Comparison of ENCODE assay signal across 25 mouse cellular contexts in genomic region chr17:44722103-44722792, GRCm38 (mm10). TPM values are rescaled to one million over a fixed set of nuclear protein-coding genes. Genes with fewer than 3 reads are reported as not detected.
DNase-seq lines count a peak whose midpoint lies in the region; ATAC-seq and TF ChIP-seq lines count a peak whose summit lies in the region.
"Had no signal": no experiment of that assay in that cellular context is flagged by ENCODE, and none has a peak within 500 bp of the region (broad histone marks: within the 10 kb centered on the region; RNA-seq: fewer than 3 reads in every experiment).

No protein-coding gene starts in this region.

- H3K9ac ChIP-seq in lung, embryonic 14.5 days = no peak overlapping the region
- H3K9ac ChIP-seq in lung, postnatal 0 days (replicated peaks; ENCODE audit: low read depth) = no peak overlapping the region
- no peak overlapping the region for H3K9ac ChIP-seq in CH12.LX (ENCODE audit: insufficient read depth, low read depth)
- H3K9ac ChIP-seq: embryonic facial prominence, embryonic 15.5 days; forebrain, embryonic 15.5 days; heart, embryonic 15.5 days; hindbrain, embryonic 14.5 days had no signal

- no peak overlapping the region for H3K27ac ChIP-seq in lung, embryonic 14.5 days (ENCODE audit: low read depth)
- no peak overlapping the region for H3K27ac ChIP-seq in lung, postnatal 0 days (ENCODE audit: low read length)
- H3K27ac ChIP-seq in CH12.LX (ENCODE audit: insufficient read depth, low read depth) = no peak overlapping the region
- peak overlapping the region; percentile 18 for H3K27ac ChIP-seq in bone marrow macrophage, adult 2 months (ENCODE audit: insufficient read depth, low read depth, low read length)
- H3K27ac ChIP-seq: embryonic facial prominence, embryonic 15.5 days; forebrain, embryonic 10.5 days; forebrain, embryonic 15.5 days; heart, adult 2 months; heart, embryonic 15.5 days; hindbrain, embryonic 10.5 days; hindbrain, embryonic 14.5 days had no signal

- dilution Hi-C loops in CH12.LX (cut with MboI; ENCODE audit: extremely low pct_ligation_motif_present, extremely low pct_unique_long_range_greater_than_20kb, low sequenced_read_pairs) = no loop called here

- TF ChIP-seq POLR2A in CH12.LX (IDR thresholded peaks at IDR 0.05; ENCODE audit: low read depth, low read length) = no peak
- TF ChIP-seq POLR2A in bone marrow macrophage, adult 2 months (IDR thresholded peaks at IDR 0.05; ENCODE audit: borderline replicate concordance, low read depth, low read length) = no peak

- no peak overlapping the region for H3K4me3 ChIP-seq in lung, embryonic 14.5 days (ENCODE audit: low read depth, low read length)
- H3K4me3 ChIP-seq in lung, postnatal 0 days (ENCODE audit: low read depth, low read length) = no peak overlapping the region
- H3K4me3 ChIP-seq in CH12.LX (replicated peaks in 1 of 3; ENCODE audit: low read depth in 2 of 3, low read length in 2 of 3, poor library complexity in 1 of 3) = no peak overlapping the region
- H3K4me3 ChIP-seq in bone marrow macrophage, adult 2 months (ENCODE audit: insufficient read depth, low read length) = no peak overlapping the region
- H3K4me3 ChIP-seq: embryonic facial prominence, embryonic 15.5 days; erythroblast, embryonic 14.5 days; forebrain, embryonic 10.5 days; forebrain, embryonic 15.5 days; heart, adult 2 months; heart, embryonic 15.5 days; hindbrain, embryonic 10.5 days had no signal

- DNase-seq in lung, embryonic 14.5 days = peak; percentile 70
- no peak for DNase-seq in lung, postnatal 0 days (ENCODE audit: low spot score)
- peak; percentile 24 for DNase-seq in CH12.LX (ENCODE audit: extremely low read depth)
- DNase-seq in induced T-regulatory cell, adult 2 months (ENCODE audit: low read depth) = peak; percentile 46
- no peak for DNase-seq in spleen, adult 18-20 months
- DNase-seq: adrenal gland, postnatal 14 days; B cell, adult 2 months; cerebellum, adult 18-20 months; cerebellum, postnatal 10 days; gastrocnemius, postnatal 10 days; heart, adult 2 months had no signal

- peaks cover 11% of the 10 kb centered on the region; the same call in 1 of the 2 replicates for H3K4me1 ChIP-seq in lung, embryonic 14.5 days (ENCODE audit: insufficient read depth)
- no peaks in the 10 kb centered on the region for H3K4me1 ChIP-seq in lung, postnatal 0 days (ENCODE audit: insufficient read depth, low read depth, low read length)
- H3K4me1 ChIP-seq in CH12.LX (ENCODE audit: control insufficient read depth in 1 of 2, insufficient read depth in 2 of 2) = peaks cover 0 to 5% of the 10 kb centered on the region in 2 experiments; a peak in 2 of 4 replicates
- peaks cover 26% of the 10 kb centered on the region for H3K4me1 ChIP-seq in bone marrow macrophage, adult 2 months (ENCODE audit: control insufficient read depth, insufficient read depth, low read length)
- H3K4me1 ChIP-seq: forebrain, embryonic 15.5 days had no signal

- no peaks in the 10 kb centered on the region for H3K79me2 ChIP-seq in CH12.LX (replicated peaks; ENCODE audit: control insufficient read depth, extremely low read depth, insufficient read depth, poor library complexity, severe bottlenecking)

- ATAC-seq in lung, embryonic 14.5 days (ENCODE audit: insufficient read depth) = peak; percentile 65; the same call in 1 of the 2 replicates
- ATAC-seq in lung, postnatal 0 days = no peak
- ATAC-seq in megakaryocyte-erythroid progenitor cell, adult 5-6 weeks (replicated peaks; ENCODE audit: low FRiP score, low TSS enrichment, poor library complexity, severe bottlenecking) = no peak
- ATAC-seq: activated CD4-positive, CD25-positive, alpha-beta regulatory T cell, adult 4 months; CD4-positive, CD25-positive, alpha-beta regulatory T cell, adult 4 months; forebrain, embryonic 15.5 days; intestine, embryonic 16.5 days; Patski had no signal

- in situ Hi-C loops in CH12.LX (cut with MboI; ENCODE audit: low pct_ligation_motif_present, low pct_unique_long_range_greater_than_20kb, low sequenced_read_pairs) = no loop called here

- TF ChIP-seq EP300 in lung, postnatal 0 days (IDR thresholded peaks at IDR 0.05) = no peak
- TF ChIP-seq EP300 in CH12.LX (IDR thresholded peaks at IDR 0.05; ENCODE audit: low read length) = no peak

- H3K27me3 ChIP-seq in lung, embryonic 14.5 days (ENCODE audit: insufficient read depth, low read length) = no peaks in the 10 kb centered on the region
- no peaks in the 10 kb centered on the region for H3K27me3 ChIP-seq in lung, postnatal 0 days (replicated peaks; ENCODE audit: insufficient read depth, low read length)
- H3K27me3 ChIP-seq in CH12.LX (replicated peaks) = no peaks in the 10 kb centered on the region
- H3K27me3 ChIP-seq: embryonic facial prominence, embryonic 15.5 days; forebrain, embryonic 15.5 days; Patski had no signal

- 20% methylated on average over 8 of the region's 8 CpGs for WGBS in lung, embryonic 14.5 days
- 20% methylated on average over 8 of the region's 8 CpGs for WGBS in lung, postnatal 0 days

- H3K9me3 ChIP-seq in lung, embryonic 14.5 days (ENCODE audit: low read depth, low read length) = no peaks in the 10 kb centered on the region
- H3K9me3 ChIP-seq in lung, postnatal 0 days (ENCODE audit: low read length) = no peaks in the 10 kb centered on the region
- no peaks in the 10 kb centered on the region for H3K9me3 ChIP-seq in CH12.LX (replicated peaks; ENCODE audit: low read length)
- H3K9me3 ChIP-seq: embryonic facial prominence, embryonic 15.5 days; forebrain, embryonic 10.5 days; forebrain, embryonic 15.5 days; heart, embryonic 15.5 days; hindbrain, embryonic 10.5 days had no signal

- no peaks in the 10 kb centered on the region for H3K36me3 ChIP-seq in lung, embryonic 14.5 days (ENCODE audit: insufficient read depth)
- H3K36me3 ChIP-seq in lung, postnatal 0 days (ENCODE audit: insufficient read depth, low read length) = no peaks in the 10 kb centered on the region
- no peaks in the 10 kb centered on the region for H3K36me3 ChIP-seq in CH12.LX (replicated peaks in 1 of 2; ENCODE audit: control insufficient read depth in 1 of 2, insufficient read depth in 1 of 2, low read length in 1 of 2)
- H3K36me3 ChIP-seq: embryonic facial prominence, embryonic 15.5 days; forebrain, embryonic 10.5 days; forebrain, embryonic 15.5 days; heart, embryonic 15.5 days; hindbrain, embryonic 10.5 days had no signal

- TF ChIP-seq CTCF in lung, embryonic 14.5 days (IDR thresholded peaks at IDR 0.05; ENCODE audit: low read depth) = no peak
- no peak for TF ChIP-seq CTCF in lung, postnatal 0 days (IDR thresholded peaks at IDR 0.05)
- no peak for TF ChIP-seq CTCF in CH12.LX (conservative IDR thresholded peaks at IDR 0.05 in 1 of 2, IDR thresholded peaks at IDR 0.05 in 1 of 2; ENCODE audit: low read depth in 2 of 2, low read length in 2 of 2)
- TF ChIP-seq CTCF in bone marrow macrophage, adult 2 months (IDR thresholded peaks at IDR 0.05; ENCODE audit: low read depth, low read length) = no peak

- H3K4me2 ChIP-seq in lung, embryonic 14.5 days = no peak overlapping the region
- no peak overlapping the region for H3K4me2 ChIP-seq in lung, postnatal 0 days (replicated peaks; ENCODE audit: low read depth, low read length)
- no peak overlapping the region for H3K4me2 ChIP-seq in CH12.LX (ENCODE audit: insufficient read depth, low read depth, poor library complexity, severe bottlenecking)
- H3K4me2 ChIP-seq: embryonic facial prominence, embryonic 15.5 days; forebrain, embryonic 15.5 days; heart, embryonic 11.5 days; heart, embryonic 15.5 days; hindbrain, embryonic 14.5 days had no signal

- no peak for TF ChIP-seq RAD21 in CH12.LX (IDR thresholded peaks at IDR 0.05; ENCODE audit: low read depth, low read length)

TF ChIP-seq in CH12.LX, 34 proteins besides CTCF, POLR2A, EP300 and RAD21:
- no peak for TF ChIP-seq MAFK (IDR thresholded peaks at IDR 0.05; ENCODE audit: insufficient replicate concordance, low read length)
- no peak for TF ChIP-seq IRF4 (IDR thresholded peaks at IDR 0.05; ENCODE audit: low read depth, low read length)
- no peak for TF ChIP-seq USF1 (IDR thresholded peaks at IDR 0.05; ENCODE audit: low read depth, low read length)
- TF ChIP-seq MYC (IDR thresholded peaks at IDR 0.05; ENCODE audit: low read depth, low read length) = no peak
- TF ChIP-seq MEF2A (IDR thresholded peaks at IDR 0.05; ENCODE audit: borderline replicate concordance, low read depth, low read length) = no peak
- no peak for TF ChIP-seq USF2 (conservative IDR thresholded peaks at IDR 0.05; ENCODE audit: low read depth, low read length)
- TF ChIP-seq SIN3A (IDR thresholded peaks at IDR 0.05; ENCODE audit: low read length) = no peak
- TF ChIP-seq BHLHE40 (IDR thresholded peaks at IDR 0.05; ENCODE audit: low read depth, low read length) = no peak
- TF ChIP-seq JUND (conservative IDR thresholded peaks at IDR 0.05; ENCODE audit: low read depth, low read length) = no peak

RNA-seq across cellular contexts. Expression of gene Supt3, which starts 54.7 kb away (rescaled TPM):
- polyA plus RNA-seq in lung, embryonic 14.5 days (2014; fragmentation: Nextera tagmentation; extraction: Ambion mirVana) = 21.1 and 23.1 TPM in 2 replicates
- 7.8 and 10.9 TPM in 2 replicates for polyA plus RNA-seq in lung, postnatal 0 days (2015; fragmentation: Nextera tagmentation; extraction: Ambion mirVana)
- total RNA-seq in CH12.LX (2012; rRNA removed) (9.1 and 13.1 TPM in 2 replicates), CH12.LX (2014; rRNA removed) (7.5 and 8.3 TPM in 2 replicates)
- polyA plus RNA-seq in CH12.LX (2012; ENCODE audit: insufficient read length, low read depth) = 20.7 and 22.7 TPM in 2 replicates
- polyA plus RNA-seq in bone marrow macrophage, adult 2 months (2012; ENCODE audit: insufficient read depth, insufficient read length, missing spikeins) = 14.5 and 15.4 TPM in 2 replicates
- total RNA-seq in megakaryocyte-erythroid progenitor cell, adult 5-6 weeks (2014; fragmentation: Nextera tagmentation) = 14.7 and 21.5 TPM in 2 replicates
- 6.6 and 11.8 TPM in 2 replicates for total RNA-seq in megakaryocyte-erythroid progenitor cell, adult 5-6 weeks (2017)

Comparison
In these comparisons a context has a peak if more than half of its experiments do, and no peak if none do; other contexts are left out.
1. DNase-seq: peak in lung, embryonic 14.5 days (single experiment), CH12.LX (single experiment) and induced T-regulatory cell, adult 2 months (single experiment); none in lung, postnatal 0 days (single experiment) and spleen, adult 18-20 months (0 of 2).